Mouse (Mus musculus) common myeloid progenitor, adult 5-6 weeks (primary cell): ENCODE results near the gene Tnfaip1. TPM values are rescaled to one million over a fixed set of nuclear protein-coding genes. Genes with fewer than 3 reads are reported as not detected.
"Not testable (repeated sequence)": the region's sequence is repeated elsewhere in the genome, so short reads cannot be mapped to it uniquely, and the experiment has no call there.

Source experiments
- ATAC-seq: replicated peaks from 2 replicates; pipeline ENCODE4 v1.8.0; 2016; ENCODE audit warnings: low read depth, mild to moderate bottlenecking, moderate TSS enrichment, inconsistent platforms; ENCODE audit not compliant: poor library complexity, severe bottlenecking
- total RNA-seq: library from RNA; stranded (forward); fragments of 200-1000, 187-1606 nt; gene quantifications from 2 replicates; pipeline ENCODE4 v1.2.3, GENCODE M21; 2017

The Tnfaip1 gene
- total RNA-seq, 1 experiment from 2014 or later, result 4.2 TPM

- ATAC-seq, result no peak
Observed at GRCm38 (mm10) chr11:78544449-78545111, 8.4 kb upstream of the Tnfaip1 start.

GRCm38 (mm10) chr11:78540358-78540757 lies 4.2 kb upstream of the Tnfaip1 start:
- no peak for ATAC-seq

DNA sequence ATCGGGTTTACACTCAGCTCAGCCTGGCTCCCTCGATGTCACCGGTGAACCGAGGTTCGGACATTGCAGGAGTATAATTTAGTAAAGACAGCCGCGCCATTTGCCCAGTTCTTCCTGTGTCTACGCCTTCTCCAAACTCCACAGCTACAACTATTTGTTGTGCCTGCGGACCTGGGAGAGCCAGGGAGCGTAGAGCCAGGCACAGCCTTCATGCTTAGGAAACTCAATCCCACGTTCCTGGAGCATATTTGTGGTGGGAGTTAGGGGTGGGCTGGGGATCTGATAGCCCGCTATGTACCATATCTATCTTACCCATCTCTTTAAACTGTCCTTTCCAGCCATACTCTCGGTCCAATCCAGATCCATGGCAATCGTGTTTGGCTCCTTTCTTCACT lies 555 bp upstream of the Tnfaip1 start:
- ATAC-seq, result peak; percentile 5; the same call in 1 of the 2 replicates

GRCm38 (mm10) chr11:78535376-78536079 lies 604 bp downstream of the Tnfaip1 start:
- ATAC-seq, result peak; percentile 7; the same call in 1 of the 2 replicates

- no peak for ATAC-seq
Observed at GRCm38 (mm10) chr11:78534516-78534915, 1.6 kb downstream of the Tnfaip1 start.

- not testable (repeated sequence) for ATAC-seq
Observed at GRCm38 (mm10) chr11:78531515-78531914, 4.6 kb downstream of the Tnfaip1 start.

- no peak for ATAC-seq
Observed at GRCm38 (mm10) chr11:78531046-78531445, 5.1 kb downstream of the Tnfaip1 start.

GRCm38 (mm10) chr11:78530001-78530400 lies 6.1 kb downstream of the Tnfaip1 start:
- no peak for ATAC-seq

DNA sequence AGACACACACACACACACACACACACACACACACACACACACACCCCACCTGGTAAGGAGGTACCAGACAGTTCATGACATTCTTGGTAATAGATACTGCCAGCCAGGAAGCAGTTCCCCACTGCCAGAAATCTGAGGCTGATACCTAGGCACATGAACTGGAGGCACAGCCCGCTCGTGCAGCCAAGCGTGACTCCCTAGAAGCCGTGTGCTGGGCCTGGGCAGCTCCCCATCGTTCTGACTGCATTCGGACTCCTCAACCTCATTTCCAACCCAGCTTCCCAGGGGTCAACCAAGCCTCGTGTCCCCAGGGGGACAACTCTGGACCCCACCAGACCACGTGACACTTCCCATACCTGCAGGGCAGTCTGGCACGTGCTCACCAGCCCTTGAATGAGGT lies 7.4 kb downstream of the Tnfaip1 start:
- no peak for ATAC-seq

DNA sequence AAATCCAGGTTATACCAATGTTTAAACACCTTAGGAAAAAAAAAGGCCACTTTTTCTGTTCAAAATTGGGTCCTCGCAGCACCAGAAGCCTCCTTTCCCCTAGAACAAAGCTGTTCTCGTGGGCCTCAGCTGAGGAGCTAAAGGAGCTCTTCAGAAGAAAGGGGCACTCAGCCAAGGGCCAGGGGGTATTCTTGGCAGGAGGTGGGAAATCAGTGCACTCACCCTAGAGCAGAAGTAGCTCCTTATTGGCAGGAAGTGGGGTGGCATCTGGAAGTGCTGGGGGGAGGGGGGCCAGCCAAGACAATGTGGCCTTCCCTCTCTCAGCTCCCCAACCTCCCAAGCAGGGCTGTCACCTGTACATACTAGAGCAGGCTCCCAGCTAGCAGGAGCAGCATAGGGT lies 11.3 kb downstream of the Tnfaip1 start:
- no peak for ATAC-seq

GRCm38 (mm10) chr11:78523241-78523955 lies 12.7 kb downstream of the Tnfaip1 start:
- ATAC-seq, result no peak

DNA sequence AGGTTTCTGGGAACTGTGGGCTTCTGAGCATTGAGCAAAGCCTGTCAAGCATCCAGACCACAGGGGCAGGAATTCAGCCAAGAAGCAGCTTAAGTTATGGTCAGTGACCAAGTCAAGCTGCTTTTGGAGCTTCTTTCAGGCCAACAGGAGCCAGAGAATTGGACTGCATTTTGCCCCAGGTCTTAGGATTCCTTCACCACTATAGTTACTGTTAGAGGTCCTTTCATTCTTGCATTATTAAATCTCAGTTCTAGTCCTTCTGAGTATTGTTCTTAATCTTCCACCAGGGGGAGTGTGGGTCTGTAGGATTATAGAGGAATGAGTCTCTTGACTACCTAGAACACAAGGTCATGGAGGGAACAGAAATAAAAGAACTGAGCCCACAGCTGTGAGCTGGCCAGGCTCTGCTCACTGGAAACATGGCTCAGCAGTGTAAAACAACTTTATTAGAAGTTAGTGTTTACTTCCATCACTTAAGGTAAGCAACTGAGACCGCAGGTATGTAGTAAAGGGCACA lies 13.6 kb downstream of the Tnfaip1 start:
- peak; percentile 50; the same call in 1 of the 2 replicates for ATAC-seq

- no peak for ATAC-seq
Observed at GRCm38 (mm10) chr11:78521880-78522279, 14.3 kb downstream of the Tnfaip1 start.

DNA sequence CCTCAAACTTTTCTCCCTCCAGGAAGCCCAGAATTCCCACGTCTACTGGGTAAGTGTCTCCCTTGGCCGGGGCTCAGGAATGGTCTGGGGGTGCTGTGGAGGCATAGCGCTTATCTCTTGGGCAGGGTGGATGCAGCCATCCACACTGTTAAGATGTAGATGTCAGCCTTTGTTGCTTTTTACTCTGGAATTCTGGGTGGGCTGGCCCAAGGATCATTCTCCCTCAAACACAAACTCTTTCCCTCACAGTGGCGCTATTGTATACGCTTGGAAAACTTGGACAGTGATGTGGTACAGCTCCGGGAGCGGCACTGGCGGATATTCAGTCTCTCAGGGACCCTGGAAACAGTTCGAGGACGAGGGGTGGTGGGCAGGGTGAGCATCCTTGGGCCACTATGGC lies 17.2 kb downstream of the Tnfaip1 start:
- ATAC-seq, result no peak

DNA sequence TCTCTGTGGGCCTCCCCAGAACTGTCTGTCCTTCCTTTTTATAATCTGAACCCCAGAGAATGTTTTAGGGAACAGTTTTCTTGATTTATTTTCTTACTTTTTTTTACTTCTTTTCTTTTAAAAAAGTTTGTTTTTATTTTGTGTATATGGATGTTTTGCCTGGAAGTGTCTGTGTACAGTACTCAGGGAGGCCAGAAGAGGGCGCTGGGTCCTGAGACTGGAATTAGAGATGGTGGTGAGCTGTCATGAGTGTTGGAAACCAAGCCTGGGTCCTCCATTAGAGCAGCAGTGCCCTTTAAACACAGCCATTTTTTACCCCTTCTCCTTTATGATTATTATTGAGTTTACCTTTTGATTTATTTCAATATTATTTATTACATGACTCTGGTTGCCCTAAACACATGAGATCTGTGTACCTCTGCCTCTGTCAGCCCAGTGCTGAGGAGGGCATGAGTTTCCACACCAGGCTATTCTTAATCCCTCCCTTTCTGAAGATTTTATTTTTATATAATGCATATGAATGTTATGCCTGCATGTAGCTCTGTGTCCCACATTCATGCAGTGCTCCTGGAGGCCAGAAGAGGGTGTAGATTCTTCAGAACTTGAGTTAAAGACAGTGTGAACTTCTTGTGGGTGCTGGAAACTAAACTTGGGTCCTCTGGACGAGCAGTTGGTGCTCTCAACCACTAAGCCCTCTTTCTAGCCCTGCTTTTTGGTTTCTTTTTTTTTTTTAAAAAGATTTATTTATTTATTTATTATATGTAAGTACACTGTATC lies 20.4 kb downstream of the Tnfaip1 start:
- no peak for ATAC-seq

- no peak for ATAC-seq
Observed at GRCm38 (mm10) chr11:78513106-78513790, 22.9 kb downstream of the Tnfaip1 start.

DNA sequence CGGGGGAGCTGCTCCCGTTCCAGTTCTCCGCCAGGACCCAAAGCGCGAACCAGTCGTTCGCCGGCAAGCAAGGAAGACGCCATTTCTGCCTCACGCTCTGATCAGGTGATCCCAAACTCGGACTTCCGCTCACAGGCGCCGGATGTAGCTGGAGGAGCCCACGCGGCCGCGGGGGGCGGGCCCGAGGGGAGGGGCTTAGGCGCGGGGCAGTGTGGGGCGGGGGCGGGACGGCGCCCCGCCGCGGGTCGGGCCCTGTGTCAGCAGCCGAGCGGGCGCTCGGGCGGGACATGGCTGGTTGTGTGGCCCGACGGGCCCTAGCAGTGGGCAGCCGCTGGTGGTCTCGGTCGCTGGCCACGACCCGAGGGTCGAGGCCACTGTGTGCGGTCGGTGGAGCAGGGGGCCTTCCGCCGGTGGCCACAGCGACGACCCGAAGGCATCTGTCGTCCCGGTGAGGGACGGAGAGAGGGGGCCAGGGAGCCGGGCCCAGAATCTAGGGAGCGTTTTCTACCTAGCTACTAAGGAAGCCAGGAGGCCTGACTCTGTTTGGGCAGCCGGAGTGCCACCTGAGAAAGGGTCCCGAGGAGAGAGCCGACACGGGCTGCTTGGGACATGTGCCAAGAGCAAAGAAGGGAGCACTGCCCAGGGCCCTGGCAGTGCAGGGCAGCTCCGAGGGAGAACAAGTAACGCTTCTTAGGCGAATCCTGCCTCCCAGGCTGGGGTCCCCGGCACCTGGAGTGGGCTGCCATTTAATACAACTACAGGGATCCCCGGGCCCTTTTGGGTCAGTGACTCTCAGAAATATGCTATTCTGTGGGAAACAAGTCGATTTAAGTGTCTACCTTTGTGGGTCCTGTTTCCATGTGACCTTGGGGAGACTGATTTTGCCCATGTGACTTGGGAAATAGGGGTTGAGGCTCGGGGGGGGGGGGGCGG lies 23.8 kb downstream of the Tnfaip1 start, which contains the start of the genes Tmem199 and Poldip2:
Gene Tmem199, minus strand, starts transcription at position 148 of the 933 bp plus-strand sequence.
Gene Poldip2, plus strand, starts transcription at position 169 of the 933 bp plus-strand sequence.
- ATAC-seq, result peak; percentile 92

GRCm38 (mm10) chr11:78509148-78509547 lies 27.0 kb downstream of the Tnfaip1 start:
- ATAC-seq, result no peak
